ENCODE assay signal across 25 mouse cellular contexts in genomic region chr8:55638716-55639115, GRCm38 (mm10).
"Had no signal": no experiment of that assay in that cellular context is flagged by ENCODE, and none has a peak within 500 bp of the region (broad histone marks: within the 10 kb centered on the region; RNA-seq: fewer than 3 reads in every experiment).

No protein-coding gene starts in this region.

- DNase-seq: gastrocnemius, adult 2 months; gastrocnemius, postnatal 10 days; gastrocnemius, postnatal 25 days; heart, adult 18-20 months; heart, postnatal 10 days; heart, postnatal 4 days; liver; liver, embryonic 13.5 days; liver, postnatal 0 days; lung, adult 2 months had no signal

- H3K4me2 ChIP-seq: heart, embryonic 12.5 days; hindbrain, embryonic 12.5 days; hindbrain, embryonic 14.5 days; intestine, embryonic 15.5 days; limb, embryonic 12.5 days; liver, embryonic 13.5 days; liver, embryonic 15.5 days had no signal

- H3K4me1 ChIP-seq: heart, embryonic 10.5 days; heart, embryonic 12.5 days; hindbrain, embryonic 10.5 days; hindbrain, embryonic 12.5 days; intestine, embryonic 15.5 days; limb, embryonic 10.5 days; limb, embryonic 12.5 days; liver, embryonic 13.5 days; liver, embryonic 15.5 days had no signal

- H3K9ac ChIP-seq: heart, embryonic 12.5 days; hindbrain, embryonic 12.5 days; hindbrain, embryonic 14.5 days; intestine, embryonic 15.5 days; limb, embryonic 12.5 days; liver, embryonic 13.5 days; liver, embryonic 15.5 days; liver, postnatal 0 days had no signal

- H3K27ac ChIP-seq: gastrocnemius, adult 2 months; heart, embryonic 10.5 days; hindbrain, embryonic 10.5 days; hindbrain, embryonic 12.5 days; hindbrain, embryonic 14.5 days; intestine, embryonic 15.5 days; kidney, postnatal 0 days; layer of hippocampus, adult 2 months; left cerebral cortex, adult 2 months; limb, embryonic 10.5 days; limb, embryonic 12.5 days; liver, embryonic 13.5 days; liver, embryonic 15.5 days had no signal

- ATAC-seq: hindbrain, embryonic 16.5 days; inflammation-experienced regulatory T-cells, adult 6 months; intestine, embryonic 15.5 days; intestine, postnatal 0 days; liver, postnatal 0 days had no signal

- H3K36me3 ChIP-seq: heart, embryonic 10.5 days; heart, embryonic 12.5 days; hindbrain, embryonic 10.5 days; hindbrain, embryonic 12.5 days; intestine, embryonic 15.5 days; limb, embryonic 10.5 days; limb, embryonic 12.5 days; liver, embryonic 13.5 days; liver, embryonic 15.5 days had no signal

- H3K9me3 ChIP-seq: heart, embryonic 10.5 days; heart, embryonic 12.5 days; hindbrain, embryonic 10.5 days; hindbrain, embryonic 12.5 days; intestine, embryonic 15.5 days; limb, embryonic 10.5 days; limb, embryonic 12.5 days; liver, embryonic 13.5 days; liver, embryonic 15.5 days had no signal

- H3K4me3 ChIP-seq: gastrocnemius, adult 2 months; heart, embryonic 10.5 days; heart, embryonic 12.5 days; hindbrain, embryonic 10.5 days; hindbrain, embryonic 12.5 days; intestine, embryonic 15.5 days; layer of hippocampus, adult 2 months; left cerebral cortex, adult 2 months; limb, embryonic 10.5 days; limb, embryonic 12.5 days; liver, embryonic 13.5 days; liver, embryonic 15.5 days had no signal

- H3K27me3 ChIP-seq: heart, embryonic 12.5 days; hindbrain, embryonic 12.5 days; intestine, embryonic 15.5 days; limb, embryonic 12.5 days; liver, embryonic 13.5 days; liver, embryonic 15.5 days had no signal
